Mouse (Mus musculus) CH12.LX (cell line): ENCODE measurements at regions not wholly inside any gene's neighbourhood (a gene's known extent, or its start where the extent isn't known, plus 50 kb on each side); places are given as distances from the start of the nearest gene placed in this dataset.

Experiments
- DNase-seq: peaks from one replicate; pipeline ENCODE4 v3.0.0-alpha.2; 2013; ENCODE audit errors: extremely low read depth
- H3K27ac ChIP-seq: 2 replicates; pipeline ENCODE4 v1.5.1; 2012; ENCODE audit warnings: low read depth, mild to moderate bottlenecking, control low read depth, moderate library complexity; ENCODE audit not compliant: insufficient read depth
- H3K27me3 ChIP-seq: replicated peaks from 2 replicates; pipeline ENCODE3; 2012; ENCODE audit warnings: inconsistent platforms
- H3K36me3 ChIP-seq, 2 experiments: replicated peaks in 1 of 2; 2 replicates each; pipeline versions ENCODE3 to v1.6.1; 2012; ENCODE audit warnings: inconsistent platforms in 1 of 2, low read length in 1 of 2, mild to moderate bottlenecking in 1 of 2, mixed read lengths in 1 of 2, moderate library complexity in 1 of 2; ENCODE audit not compliant: control insufficient read depth in 1 of 2, insufficient read depth in 1 of 2
- H3K4me1 ChIP-seq, 2 experiments: 2 replicates each; pipeline ENCODE4 v1.6.1; 2012; ENCODE audit warnings: inconsistent platforms in 1 of 2, moderate library complexity in 1 of 2; ENCODE audit not compliant: insufficient read depth in 2 of 2, control insufficient read depth in 1 of 2
- H3K4me2 ChIP-seq: 2 replicates; pipeline ENCODE4 v1.6.1; 2012; ENCODE audit warnings: low read depth, mild to moderate bottlenecking, control low read depth; ENCODE audit not compliant: poor library complexity, insufficient read depth, severe bottlenecking
- H3K4me3 ChIP-seq, 3 experiments: fragments of 150-350 bp in 1 of 3; sonication (generic) in 1 of 3; replicated peaks in 1 of 3; 2 replicates each; pipeline versions ENCODE3 to v1.5.1; 2011 to 2012; ENCODE audit warnings: low read depth in 2 of 3, low read length in 2 of 3, mild to moderate bottlenecking in 2 of 3, moderate library complexity in 2 of 3, control low read depth in 1 of 3, improper control_type of control experiment in 1 of 3, inconsistent platforms in 1 of 3, mixed read lengths in 1 of 3; ENCODE audit not compliant: poor library complexity in 1 of 3
- H3K79me2 ChIP-seq: replicated peaks from 2 replicates; pipeline ENCODE4 v1.6.1; 2012; ENCODE audit warnings: mild to moderate bottlenecking, moderate library complexity; ENCODE audit not compliant: control insufficient read depth, poor library complexity, insufficient read depth, severe bottlenecking; ENCODE audit errors: extremely low read depth
- H3K9ac ChIP-seq: 2 replicates; pipeline ENCODE4 v1.6.1; 2012; ENCODE audit warnings: low read depth, mild to moderate bottlenecking, control low read depth, moderate library complexity; ENCODE audit not compliant: insufficient read depth
- H3K9me3 ChIP-seq: replicated peaks from 2 replicates; pipeline ENCODE3; 2012; ENCODE audit warnings: low read length, inconsistent platforms, mixed read lengths
- BHLHE40 ChIP-seq: IDR thresholded peaks from 2 replicates; pipeline ENCODE4 v1.6.1; 2011; ENCODE audit warnings: mild to moderate bottlenecking, low read depth, low read length, improper control_type of control experiment
- CTCF ChIP-seq, 2 experiments: IDR thresholded peaks in 1 of 2; conservative IDR thresholded peaks in 1 of 2; 2 replicates each; pipeline ENCODE4 v1.5.1; 2011 to 2012; ENCODE audit warnings: low read depth in 2 of 2, low read length in 2 of 2, improper control_type of control experiment in 1 of 2, inconsistent platforms in 1 of 2, mild to moderate bottlenecking in 1 of 2, moderate library complexity in 1 of 2
- ELF1 ChIP-seq: IDR thresholded peaks from 2 replicates; pipeline ENCODE4 v1.6.1; 2014; ENCODE audit warnings: low read depth, mild to moderate bottlenecking, inconsistent platforms, low read length, improper control_type of control experiment
- GABPA ChIP-seq: IDR thresholded peaks from 2 replicates; pipeline ENCODE4 v1.6.1; 2012; ENCODE audit warnings: low read depth, low read length, improper control_type of control experiment, inconsistent platforms; ENCODE audit not compliant: insufficient replicate concordance
- HCFC1 ChIP-seq: IDR thresholded peaks from 2 replicates; pipeline ENCODE4 v1.6.1; 2012; ENCODE audit warnings: low read depth, mild to moderate bottlenecking, inconsistent platforms, low read length, improper control_type of control experiment
- JUND ChIP-seq: conservative IDR thresholded peaks from 2 replicates; pipeline ENCODE4 v1.6.1; 2011; ENCODE audit warnings: low read depth, low read length, improper control_type of control experiment
- MAX ChIP-seq: IDR thresholded peaks from 2 replicates; pipeline ENCODE4 v1.6.1; 2011; ENCODE audit warnings: low read length, improper control_type of control experiment
- MXI1 ChIP-seq: IDR thresholded peaks from 2 replicates; pipeline ENCODE4 v1.6.1; 2011; ENCODE audit warnings: mild to moderate bottlenecking, low read depth, low read length, improper control_type of control experiment
- POLR2A ChIP-seq: IDR thresholded peaks from 2 replicates; pipeline ENCODE4 v1.6.1; 2011; ENCODE audit warnings: low read depth, mild to moderate bottlenecking, improper control_type of control experiment, low read length
- RAD21 ChIP-seq: IDR thresholded peaks from 2 replicates; pipeline ENCODE4 v1.6.1; 2011; ENCODE audit warnings: low read depth, mild to moderate bottlenecking, low read length, improper control_type of control experiment, moderate library complexity
- RCOR1 ChIP-seq: conservative IDR thresholded peaks from 2 replicates; pipeline ENCODE4 v1.6.1; 2012; ENCODE audit warnings: low read depth, mild to moderate bottlenecking, inconsistent platforms, low read length, improper control_type of control experiment
- SMC3 ChIP-seq: IDR thresholded peaks from 2 replicates; pipeline ENCODE4 v1.6.1; 2011; ENCODE audit warnings: low read depth, low read length, improper control_type of control experiment
- TBP ChIP-seq: conservative IDR thresholded peaks from 2 replicates; pipeline ENCODE4 v1.6.1; 2011; ENCODE audit warnings: low read depth, low read length, improper control_type of control experiment
- TCF12 ChIP-seq: IDR thresholded peaks from 2 replicates; pipeline ENCODE4 v1.6.1; 2014; ENCODE audit warnings: low read depth, mild to moderate bottlenecking, inconsistent platforms, low read length, improper control_type of control experiment
- UBTF ChIP-seq: IDR thresholded peaks from 2 replicates; pipeline ENCODE4 v1.6.1; 2012; ENCODE audit warnings: low read depth, mild to moderate bottlenecking, inconsistent platforms, low read length, improper control_type of control experiment, moderate library complexity
- USF1 ChIP-seq: IDR thresholded peaks from 2 replicates; pipeline ENCODE4 v1.6.1; 2014; ENCODE audit warnings: low read depth, mild to moderate bottlenecking, inconsistent platforms, low read length, improper control_type of control experiment
- USF2 ChIP-seq: conservative IDR thresholded peaks from 2 replicates; pipeline ENCODE4 v1.6.1; 2011; ENCODE audit warnings: low read depth, low read length, improper control_type of control experiment
- ZNF384 ChIP-seq: IDR thresholded peaks from 2 replicates; pipeline ENCODE4 v1.6.1; 2012; ENCODE audit warnings: low read depth, low read length, improper control_type of control experiment, inconsistent platforms
- dilution Hi-C: fragments of 300-500 bp; cut with MboI; formaldehyde crosslinking; loops from 2 replicates; pipeline ENCODE4 v1.14.3; 2020; ENCODE audit warnings: low sequenced_read_pairs; ENCODE audit not compliant: extremely low pct_unique_long_range_greater_than_20kb, extremely low pct_ligation_motif_present
- in situ Hi-C: fragments of 300-500 bp; cut with MboI; formaldehyde crosslinking; loops from 3 replicates; pipeline ENCODE4 v1.14.3; 2019; ENCODE audit warnings: low sequenced_read_pairs, low pct_ligation_motif_present, low pct_unique_long_range_greater_than_20kb, mixed read lengths

DNA sequence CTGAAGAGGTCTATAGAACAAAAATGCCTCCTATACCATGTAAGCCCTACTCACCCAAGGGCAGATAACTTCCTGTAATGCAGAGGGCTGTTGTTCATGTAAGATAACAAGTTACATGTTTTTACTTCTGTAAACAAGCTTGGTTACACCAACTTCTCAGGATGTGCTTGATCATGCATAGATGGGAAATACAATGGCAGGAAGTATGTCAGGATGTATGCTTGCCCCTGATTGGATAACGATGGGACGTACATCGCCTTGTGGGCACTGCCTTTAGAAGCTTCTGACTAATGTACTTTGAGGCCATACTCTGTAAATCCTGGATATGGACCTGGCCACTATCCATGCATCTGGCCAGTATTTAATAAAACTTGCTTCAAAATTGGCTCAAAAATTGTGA lies 69.2 kb upstream of the Pde3b start:
- H3K27me3 ChIP-seq, result no peaks in the 10 kb centered on the region
- TF ChIP-seq USF2 (no peak), UBTF (no peak), HCFC1 (no peak), ZNF384 (no peak), TBP (no peak), BHLHE40 (no peak), MXI1 (no peak), POLR2A (no peak), SMC3 (no peak), CTCF (conservative IDR thresholded peaks at IDR 0.05 in 1 of 2, IDR thresholded peaks at IDR 0.05 in 1 of 2; ENCODE audit: low read depth in 2 of 2, low read length in 2 of 2) (no peak), GABPA (no peak), ELF1 (no peak), RCOR1 (no peak), JUND (no peak), USF1 (no peak)
- TF ChIP-seq, all 38 proteins: peak for 0
- H3K79me2 ChIP-seq, result no peaks in the 10 kb centered on the region
- H3K4me3 ChIP-seq, result no peak overlapping the region
- no peak overlapping the region for H3K4me2 ChIP-seq
- H3K36me3 ChIP-seq, result no peaks in the 10 kb centered on the region
- in situ Hi-C loops, result no loop called here
- no peaks in the 10 kb centered on the region for H3K9me3 ChIP-seq
- H3K27ac ChIP-seq, result no peak overlapping the region
- H3K9ac ChIP-seq, result no peak overlapping the region
- peaks cover 0 to 3% of the 10 kb centered on the region in 2 experiments; a peak in 1 of 4 replicates for H3K4me1 ChIP-seq
- dilution Hi-C loops, result no loop called here
- no peak for DNase-seq

DNA sequence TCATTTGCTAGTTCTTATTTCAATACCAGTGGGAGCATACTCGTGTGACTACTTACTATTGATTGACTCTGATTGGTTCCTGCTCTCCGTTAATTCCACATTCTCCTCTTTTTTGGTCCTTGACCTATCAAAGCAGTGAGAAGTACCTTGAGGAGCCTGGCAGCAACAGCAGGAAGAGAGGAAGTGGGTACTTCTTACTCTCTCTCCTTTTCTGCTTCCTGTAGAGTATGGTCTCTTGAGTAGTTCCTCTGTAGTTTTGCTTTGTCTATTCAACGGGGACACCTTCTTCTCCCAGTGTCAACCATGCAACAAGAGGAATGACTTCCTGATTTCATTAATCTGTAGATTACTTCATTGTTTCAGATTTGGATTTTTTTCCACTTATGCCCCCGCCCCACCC lies 68.1 kb upstream of the Pde3b start:
- Histone ChIP-seq H3K4me1 (peaks cover 0 to 4% of the 10 kb centered on the region in 2 experiments; a peak in 1 of 4 replicates), H3K36me3 (no peaks in the 10 kb centered on the region), H3K27me3 (no peaks in the 10 kb centered on the region), H3K9me3 (no peaks in the 10 kb centered on the region), H3K79me2 (no peaks in the 10 kb centered on the region), H3K27ac (no peak overlapping the region), H3K4me2 (no peak overlapping the region; the same call in 1 of the 2 replicates), H3K4me3 (no peak overlapping the region), H3K9ac (no peak overlapping the region)
- no peak for DNase-seq
- dilution Hi-C loops, result no loop called here
- TF ChIP-seq MAX (no peak), RCOR1 (no peak), USF2 (no peak), TCF12 (no peak), RAD21 (no peak)
- in situ Hi-C loops, result no loop called here
